Mouse (Mus musculus): ENCODE measurements around the gene Mr1.
A peak's percentile ranks its signal among the peaks of the same experiment; 100 is the strongest.

The Mr1 gene

DNA sequence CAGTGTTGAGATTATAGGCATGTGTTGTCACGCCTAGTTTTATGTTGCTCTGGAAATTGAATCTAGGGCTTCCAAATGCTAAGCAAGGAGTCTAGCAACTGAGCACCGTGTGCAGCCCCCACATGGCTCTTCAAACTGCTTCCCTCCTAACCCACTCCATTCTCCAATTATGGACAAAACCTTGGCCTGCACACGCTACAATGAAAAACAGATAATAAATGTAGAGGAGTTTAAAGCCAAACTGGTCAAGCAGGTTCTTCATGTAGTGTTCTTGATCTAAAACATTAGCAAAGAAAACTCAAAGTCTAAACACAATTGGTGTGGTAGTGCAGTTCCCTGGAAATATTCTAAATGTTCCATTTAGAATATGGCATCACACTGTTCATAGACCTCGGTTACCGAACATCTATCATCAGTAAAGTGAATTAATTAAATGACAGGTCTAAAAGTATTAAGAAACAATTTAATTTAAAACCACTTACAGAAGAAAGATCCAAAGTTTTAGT is 19.1 kb downstream of the Mr1 start:
- no peak for DNase-seq

DNA sequence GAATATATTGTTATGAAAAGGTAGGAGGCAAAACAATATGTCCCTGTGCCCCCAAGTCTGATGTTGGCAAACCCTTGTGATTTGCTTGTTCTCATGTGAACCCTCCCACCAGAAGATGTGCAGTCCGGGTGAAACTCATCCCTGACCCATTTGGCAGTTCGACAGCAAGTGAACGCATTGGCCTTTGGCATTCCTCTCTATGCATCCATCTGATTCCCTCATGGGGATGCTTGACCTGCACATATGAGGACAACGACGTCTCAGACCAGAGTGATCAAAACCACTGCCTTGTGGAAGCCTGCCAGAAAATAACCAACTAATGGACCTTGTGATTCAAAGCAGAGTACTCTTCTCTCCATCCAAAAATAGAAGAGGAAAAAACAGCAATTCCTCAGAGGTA is 19.9 kb downstream of the Mr1 start:
- peak in 1 of 2 experiments; percentile 38 for DNase-seq

DNA sequence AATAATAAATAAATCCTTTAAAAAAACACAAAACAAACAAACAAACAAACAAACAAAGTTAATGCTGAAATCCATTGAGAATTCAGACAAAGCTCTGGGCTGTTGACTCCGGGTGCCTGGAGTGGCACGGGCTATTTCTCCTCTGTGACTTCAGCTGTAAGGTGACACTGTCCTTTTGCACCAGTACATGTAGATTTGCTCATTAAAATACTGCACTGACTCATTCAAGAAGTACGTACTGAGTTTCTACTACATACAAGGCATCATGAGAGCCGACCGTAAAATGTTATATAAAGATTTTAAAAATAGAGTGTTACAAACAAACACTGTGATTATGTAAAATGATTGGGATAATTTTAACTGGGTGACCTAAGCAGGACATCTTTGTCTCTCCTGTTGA is 22.2 kb downstream of the Mr1 start:
- no peak for DNase-seq

DNA sequence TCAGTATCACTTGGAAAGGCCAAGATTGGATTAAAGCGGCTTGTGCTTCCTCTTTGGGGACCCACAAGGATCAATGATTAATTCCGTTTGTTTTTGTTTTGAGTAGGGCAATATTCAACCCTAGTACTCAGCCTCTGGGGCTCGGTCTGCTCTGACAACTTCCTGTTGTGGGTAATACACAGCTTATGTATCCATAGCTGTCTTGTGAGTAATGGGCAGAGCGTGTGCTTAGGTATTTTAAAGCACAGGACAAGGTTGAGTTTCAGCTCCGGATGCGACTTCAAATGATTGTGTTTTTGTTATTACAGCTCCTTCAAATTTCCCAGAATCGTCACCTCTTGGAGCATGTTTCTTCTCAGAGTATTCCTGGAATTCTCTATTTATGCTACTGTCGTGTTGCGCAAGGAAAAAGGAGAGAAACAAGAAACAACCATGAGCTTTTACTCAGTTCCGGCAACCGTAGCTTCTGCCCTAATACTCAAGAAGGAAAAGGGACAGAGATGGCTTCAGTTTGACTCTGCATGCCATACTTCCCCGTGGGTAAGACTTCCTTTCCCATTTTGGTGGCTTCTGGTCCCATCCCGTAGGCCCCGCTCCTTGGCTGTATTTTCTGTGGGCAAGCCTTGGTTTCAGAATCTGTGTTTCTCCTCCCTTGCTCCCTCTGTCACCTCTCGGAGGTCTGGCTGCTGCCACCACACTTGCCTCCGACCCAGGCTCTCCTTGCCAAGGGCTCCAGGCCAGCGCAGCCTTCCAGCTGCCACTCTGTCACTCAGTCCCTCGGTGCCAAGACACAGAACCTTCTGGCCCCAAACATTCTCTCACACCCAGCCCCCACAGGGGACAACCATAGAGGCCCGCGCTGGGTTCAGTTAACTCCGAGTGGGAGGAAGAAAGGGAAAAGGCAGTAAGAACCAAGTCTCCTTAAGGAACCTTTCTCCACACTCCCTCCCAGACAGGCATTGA is 24.4 kb downstream of the Mr1 start:
- DNase-seq = peak; percentile 89 to 94

DNA sequence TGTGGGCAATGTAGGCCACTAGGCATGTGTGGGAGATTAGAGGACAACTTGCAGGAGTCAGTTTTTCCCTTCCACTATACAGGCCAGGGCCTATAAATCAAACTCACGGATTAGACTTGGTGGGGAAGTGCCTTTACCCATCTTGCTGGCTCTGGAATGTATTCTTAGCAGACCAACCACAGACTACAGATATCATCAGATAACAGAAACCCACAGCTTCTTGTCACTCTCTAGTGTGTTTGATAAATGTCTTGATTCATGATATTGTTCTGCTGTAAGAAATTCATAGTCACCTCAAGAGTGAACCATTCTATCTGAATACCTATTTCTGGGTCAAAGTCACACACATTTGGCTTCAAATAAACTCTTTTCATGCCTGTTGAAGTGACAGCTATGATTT is 26.9 kb downstream of the Mr1 start:
- no peak for DNase-seq

DNA sequence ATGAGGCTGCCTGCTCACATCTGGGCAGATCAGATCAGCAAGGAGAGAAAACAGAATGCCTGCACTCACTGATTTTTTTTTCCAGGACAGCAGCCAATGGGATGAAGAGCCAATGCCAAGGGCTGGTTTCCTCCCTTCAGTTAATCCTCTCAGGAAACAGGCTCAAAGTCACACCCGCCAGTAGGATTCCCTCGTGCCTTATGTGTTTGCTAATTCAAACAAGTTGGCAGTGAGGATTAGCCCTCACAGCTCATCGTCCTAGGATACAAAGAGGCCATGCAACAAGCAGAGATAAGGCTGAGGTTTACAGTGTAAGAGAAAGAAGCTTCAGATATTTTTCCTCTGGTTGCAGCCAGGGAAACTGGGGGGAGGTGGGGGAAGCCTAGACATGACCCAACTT is 32.7 kb downstream of the Mr1 start:
- DNase-seq = no peak

DNA sequence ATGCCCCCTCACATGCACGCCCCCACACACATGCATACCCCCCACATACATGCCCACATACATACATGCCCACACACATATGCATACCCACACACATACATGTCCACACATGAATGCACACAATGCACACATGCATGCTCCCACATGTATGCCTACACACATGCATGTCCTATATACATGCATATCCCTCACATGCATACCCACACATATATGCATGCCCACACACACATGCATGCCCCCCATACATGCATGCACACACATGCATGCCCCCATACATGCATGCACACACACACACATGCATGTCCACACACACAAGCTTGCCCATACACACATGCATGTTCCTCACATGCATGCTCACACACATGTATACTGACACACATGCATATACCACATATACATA is 33.7 kb downstream of the Mr1 start:
- DNase-seq = no peak

DNA sequence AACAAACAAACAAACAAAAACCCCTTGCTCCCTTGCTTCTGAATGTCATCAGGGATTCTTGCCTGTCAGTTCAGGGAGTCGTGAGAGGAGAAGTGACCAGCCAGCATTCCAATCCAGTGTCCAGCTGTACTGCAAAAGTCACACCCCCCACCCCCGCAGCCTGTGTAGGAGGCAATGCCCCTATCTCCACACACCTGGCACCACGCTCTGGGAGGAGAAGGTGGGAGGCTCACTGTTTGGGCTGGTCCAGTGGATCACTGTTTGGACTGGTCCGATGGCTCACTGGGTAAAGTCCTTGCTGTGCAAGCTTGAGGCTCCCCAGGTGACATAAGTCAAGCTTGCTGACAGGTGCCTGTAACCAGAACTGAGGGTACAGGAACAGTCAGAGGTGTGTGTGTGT is 34.5 kb downstream of the Mr1 start:
- DNase-seq = no peak

DNA sequence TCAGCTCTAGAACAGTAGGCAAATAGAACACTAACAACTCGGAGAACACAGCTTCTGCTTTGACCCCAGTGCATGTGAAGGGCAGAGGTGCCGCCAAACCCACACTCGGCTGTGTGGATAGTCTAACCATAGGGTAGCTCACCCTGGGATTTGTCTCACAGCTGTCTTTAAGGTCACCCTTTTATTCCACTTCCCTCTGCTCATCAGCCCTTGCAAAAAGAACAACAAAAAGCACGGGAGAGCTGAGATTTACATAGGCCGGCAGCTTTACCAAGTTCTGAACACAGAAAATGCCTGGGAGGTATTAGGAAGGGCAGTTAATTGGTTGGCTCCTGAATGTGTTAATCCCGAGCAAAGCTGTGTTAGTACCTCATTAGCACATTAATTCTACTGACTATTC is 35.1 kb downstream of the Mr1 start:
- no peak for DNase-seq

DNA sequence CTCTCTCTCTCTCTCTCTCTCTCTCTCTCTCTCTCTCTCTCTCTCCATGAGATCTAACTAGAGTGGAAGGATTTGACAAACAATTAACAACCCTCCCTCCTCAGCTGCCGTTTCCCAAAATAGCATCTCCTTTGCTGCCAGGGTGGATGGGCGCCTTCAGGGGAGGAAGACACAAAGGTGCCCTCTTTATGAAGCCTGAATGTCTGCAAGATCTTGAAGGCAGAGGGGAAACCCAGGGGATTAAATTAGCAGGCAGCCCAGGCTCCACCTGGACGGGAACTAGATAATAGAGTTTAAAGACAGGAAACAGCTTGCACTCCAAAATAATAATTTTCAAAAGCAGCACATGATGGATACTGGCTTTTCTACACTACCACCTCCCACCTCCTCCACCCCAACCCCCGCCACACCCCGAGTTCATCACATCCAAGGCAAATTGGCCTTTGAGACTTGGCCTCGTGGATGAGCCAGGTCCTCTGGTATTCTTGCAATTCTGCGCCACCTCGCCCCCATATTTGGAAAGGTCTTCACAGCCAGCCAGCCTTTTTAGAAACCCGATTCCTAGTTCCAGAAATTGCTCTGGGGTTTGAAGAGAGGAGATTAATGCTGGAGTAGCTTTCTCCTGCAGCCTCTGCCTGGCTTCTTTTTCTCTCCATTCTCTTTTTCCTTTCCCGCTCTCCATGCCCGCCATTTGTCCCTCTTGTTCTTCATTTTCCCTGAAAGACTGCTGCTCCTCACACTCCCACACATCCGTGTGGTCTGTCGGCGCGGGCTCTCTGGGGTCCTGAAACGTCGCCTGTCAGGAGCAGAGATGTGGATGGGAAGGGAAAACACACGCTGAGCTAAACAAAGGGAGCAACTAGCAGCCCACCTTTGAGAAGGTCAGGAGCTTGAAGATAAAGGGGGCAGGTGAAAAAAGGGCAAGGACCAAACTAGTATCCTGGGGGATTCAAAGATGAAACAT is 36.9 kb downstream of the Mr1 start:
- peak; percentile 63 to 66 for DNase-seq

DNA sequence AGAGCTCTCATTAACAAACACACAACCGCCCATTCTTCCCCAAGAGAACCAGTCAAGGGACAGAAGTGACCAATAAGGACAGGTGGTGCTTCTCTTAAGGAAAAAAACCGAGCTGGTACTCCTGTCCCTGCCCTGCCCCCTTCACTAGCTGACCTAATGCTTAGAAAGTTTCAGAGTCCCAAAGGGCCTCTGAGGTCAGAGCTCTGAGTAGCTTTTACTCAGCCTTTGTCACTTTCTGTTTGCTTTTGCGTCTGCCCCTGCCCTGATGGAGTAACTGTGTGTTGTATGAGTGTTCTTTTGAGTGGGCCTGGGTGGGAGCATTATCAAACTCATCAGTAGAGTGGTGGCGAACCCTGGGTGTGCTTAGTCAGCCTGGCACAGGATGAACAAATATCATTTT is 38.2 kb downstream of the Mr1 start:
- no peak for DNase-seq

DNA sequence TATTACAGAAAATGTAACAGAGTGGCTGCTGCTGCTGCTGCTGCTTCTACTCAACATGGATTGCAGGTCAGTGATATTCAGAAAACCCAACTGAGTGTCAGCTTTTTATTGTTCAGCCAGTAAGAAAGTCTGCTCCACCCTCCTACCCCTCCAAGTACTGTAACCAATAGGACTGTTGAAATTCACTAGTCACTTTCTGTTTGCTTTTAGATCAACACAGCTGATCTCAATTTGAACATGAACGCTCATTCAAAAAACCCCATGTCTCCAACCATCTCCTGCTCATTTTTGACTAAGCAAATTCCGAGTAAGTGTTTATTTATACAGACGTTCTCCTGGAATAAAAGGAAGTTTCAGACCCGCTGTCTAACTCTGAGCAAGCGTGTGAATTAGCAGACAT is 38.8 kb downstream of the Mr1 start:
- no peak for DNase-seq

DNA sequence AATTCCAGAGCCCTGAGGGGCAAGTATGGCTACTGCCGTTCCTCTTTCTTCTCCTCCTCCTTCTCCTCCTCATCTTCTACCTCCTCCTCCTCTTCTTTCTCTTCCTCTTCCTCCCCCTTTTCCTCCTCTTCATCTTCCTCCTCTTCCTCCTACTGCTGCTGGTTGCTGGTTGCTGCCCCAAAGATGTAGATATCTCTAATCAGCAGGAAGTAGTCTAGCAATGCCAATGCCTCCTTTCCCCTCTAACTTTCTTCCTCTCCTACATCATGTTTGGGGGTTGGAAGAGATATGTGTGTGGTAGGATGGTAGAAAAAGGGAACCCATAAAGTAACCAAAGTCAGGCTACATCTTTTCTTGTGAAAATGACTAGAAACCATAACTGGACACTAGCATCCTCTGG is 40.3 kb downstream of the Mr1 start:
- no peak for DNase-seq

DNA sequence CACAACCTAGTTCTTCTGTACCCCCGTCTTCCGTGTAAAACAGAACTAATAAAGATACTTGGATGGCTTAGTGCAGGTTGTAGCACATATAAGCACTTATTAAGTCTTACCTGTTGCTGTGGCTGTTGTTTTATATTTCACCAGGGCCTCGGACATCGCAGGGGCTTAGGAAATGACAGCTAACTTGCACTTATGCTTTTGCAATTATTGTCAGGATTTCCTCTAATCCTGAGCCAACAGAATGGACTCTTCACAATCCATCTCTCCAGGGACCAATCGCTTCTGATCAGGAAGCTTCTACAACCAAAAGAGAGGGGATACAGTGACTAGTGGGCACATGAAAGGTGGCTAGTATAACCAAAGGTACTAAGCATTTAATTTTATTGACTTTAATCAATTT is 42.6 kb downstream of the Mr1 start:
- no peak for DNase-seq

DNA sequence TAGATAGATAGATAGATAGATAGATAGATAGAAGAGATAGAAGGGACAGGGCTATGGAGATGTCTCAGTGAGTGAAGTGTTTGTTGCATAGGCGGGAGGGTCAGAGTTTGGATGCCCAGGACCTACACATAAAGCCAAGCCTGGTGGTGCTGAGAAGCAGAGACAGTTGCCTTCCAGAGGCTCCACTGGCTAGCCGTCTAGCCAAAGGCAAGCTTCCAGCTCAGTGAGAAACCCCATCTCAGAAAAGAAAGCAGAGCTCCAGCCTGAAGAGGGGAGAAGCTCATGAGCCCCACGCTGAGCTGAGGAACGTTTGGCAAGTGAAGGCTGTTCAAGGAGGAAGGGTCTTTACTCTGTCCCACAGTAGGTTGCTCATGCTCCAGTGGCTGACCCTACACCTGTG is 44.0 kb downstream of the Mr1 start:
- DNase-seq = peak in 1 of 2 experiments; percentile 43

DNA sequence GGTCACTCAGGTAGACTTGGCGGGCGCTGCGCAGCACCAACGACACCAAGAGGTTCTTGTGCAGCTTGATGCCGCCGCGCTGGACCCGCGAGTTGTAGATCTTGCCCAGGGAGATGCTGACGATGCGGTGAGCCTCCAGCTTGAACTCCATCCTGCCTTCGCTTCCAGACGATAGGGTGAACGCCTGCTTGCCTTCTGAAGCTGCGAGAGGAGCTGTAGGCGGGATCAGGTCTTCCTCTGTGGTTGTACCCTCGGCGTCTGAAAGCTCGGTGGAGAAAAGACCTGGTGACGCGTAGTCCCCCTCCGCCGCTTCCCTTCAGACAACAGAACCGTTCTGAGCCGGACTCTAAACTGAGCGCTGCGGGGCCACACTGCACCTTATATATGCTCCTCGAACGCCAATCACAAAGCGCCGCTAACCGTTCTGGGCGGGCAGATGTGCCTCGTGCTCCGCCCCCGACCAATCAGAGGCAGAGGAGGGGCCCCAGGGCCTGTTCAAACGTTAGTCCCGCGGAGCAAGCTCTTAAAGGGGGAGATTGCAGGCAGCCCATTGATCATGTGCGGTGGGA is 47.2 kb downstream of the Mr1 start, which contains the start of gene Ier5:
Gene Ier5 (minus strand): TSS at position 357 of the 569 bp plus-strand sequence.
- peak; percentile 98 for DNase-seq

DNA sequence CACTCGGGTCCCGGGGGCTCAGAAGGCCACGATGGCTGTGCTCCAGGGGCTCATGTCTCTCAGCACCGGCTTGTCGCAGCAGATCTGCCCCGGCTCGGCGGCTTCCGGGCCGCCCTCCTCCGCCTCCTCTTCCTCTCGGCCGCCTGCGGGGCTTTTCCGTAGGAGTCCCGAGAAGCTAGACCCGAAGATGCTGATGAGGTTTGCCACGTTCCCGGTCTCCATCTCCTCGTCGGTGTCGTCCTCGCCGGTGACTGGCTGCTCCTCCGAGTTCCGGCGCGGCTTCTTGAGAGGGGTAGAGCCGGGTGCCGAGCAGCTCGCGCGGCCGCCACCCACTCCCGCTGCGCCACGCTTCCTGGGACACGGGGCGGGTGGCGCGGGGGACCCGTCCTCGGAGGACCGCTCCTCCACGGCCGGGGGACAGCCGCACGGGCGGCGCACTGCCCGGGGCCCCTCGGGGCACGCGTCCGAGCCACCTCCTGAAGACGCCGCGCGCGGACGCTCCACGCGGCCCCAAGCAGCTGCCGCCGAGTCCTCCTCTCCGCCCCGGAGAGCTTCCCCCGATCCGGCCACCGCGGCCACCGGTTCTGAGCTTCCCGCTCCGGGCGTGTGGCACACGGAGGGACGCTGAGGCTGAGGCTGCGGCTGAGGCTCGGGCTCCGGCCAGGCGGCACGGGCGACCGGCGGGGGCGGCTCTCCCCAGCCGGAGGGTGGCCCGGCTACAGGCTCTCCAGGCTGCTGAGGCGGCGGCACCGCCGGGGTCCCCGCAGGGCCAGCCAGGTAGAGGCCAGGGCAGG is 47.9 kb downstream of the Mr1 start:
- peak; percentile 68 to 70 for DNase-seq

DNA sequence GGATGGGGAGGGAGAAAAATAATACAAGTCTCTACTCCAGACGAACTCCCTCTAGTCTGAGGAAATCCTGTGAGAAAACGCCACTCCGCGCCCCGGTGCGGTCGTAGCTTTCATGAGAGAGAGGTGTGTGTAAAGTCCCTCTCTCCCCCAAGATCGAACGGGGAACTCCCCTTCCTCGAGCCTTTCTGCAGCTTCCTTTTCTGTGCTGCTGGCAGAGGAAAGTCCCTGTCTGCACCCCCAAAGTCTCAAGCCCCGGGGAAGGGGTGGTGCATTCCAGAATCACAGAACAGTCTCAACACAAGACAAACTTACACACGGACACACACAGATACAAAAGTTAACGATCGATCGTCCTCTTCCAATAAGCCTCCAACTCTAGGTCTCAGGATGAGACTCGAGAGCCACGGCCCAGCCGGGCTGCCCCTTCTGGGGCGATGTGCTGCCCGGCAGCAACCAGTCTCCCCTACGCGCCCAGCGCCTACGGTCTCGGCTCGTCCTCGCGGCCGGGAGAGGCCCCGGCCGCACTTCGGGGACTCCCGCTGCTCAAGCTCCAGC is 48.6 kb downstream of the Mr1 start:
- peak in 1 of 2 experiments; percentile 45 for DNase-seq

DNA sequence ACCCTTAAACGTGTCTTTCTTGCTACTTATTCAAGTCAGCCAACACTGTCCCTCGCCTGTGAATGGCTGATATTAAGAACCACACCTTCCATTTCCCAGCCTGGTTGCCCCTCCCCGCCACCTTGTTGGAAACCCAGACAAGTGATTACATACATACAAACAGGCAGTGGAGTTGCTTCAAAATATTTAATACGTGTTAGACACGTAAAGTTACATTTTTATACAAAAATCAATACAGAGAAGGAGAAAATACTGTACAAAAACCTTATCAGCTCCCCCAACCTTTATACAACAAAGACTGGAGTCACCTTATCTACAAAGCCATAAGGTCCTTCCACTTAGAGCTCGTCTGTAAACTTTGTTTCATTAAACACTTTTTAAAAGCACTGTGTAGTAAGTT is 49.3 kb downstream of the Mr1 start:
- no peak for DNase-seq

DNA sequence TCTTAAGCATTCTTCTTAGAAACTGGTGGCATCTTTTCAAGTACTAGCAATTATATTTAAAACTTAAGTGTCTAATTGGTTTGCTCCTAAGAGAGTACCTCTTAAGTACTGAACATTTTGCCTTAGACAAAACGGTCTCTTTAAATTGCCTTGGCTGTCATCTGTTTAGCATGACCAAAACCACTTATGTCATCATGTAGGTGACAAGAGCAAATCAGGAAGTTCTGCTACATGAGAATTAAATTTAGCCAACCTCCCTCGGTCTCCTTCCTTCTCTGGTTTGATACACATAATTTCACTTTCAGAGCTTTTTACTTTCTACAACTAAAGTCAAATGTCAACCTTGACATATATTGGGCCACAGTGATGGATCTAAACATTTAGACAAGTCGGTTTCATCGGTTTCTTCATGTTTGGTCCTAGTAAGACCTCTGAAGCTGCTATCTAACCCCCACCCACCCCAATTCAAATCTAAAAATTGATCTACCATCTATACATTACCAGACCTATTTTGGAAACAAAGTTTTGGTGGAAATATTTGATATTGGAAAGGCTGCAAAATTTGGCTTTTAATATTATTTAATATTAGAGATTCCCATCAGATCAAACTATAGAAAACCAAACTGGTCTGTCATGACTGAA is 49.9 kb downstream of the Mr1 start:
- no peak for DNase-seq

Data from cerebellum, postnatal 14 days (tissue).